Mouse (Mus musculus): ENCODE measurements around the gene Plcd3. TPM values are rescaled to one million over a fixed set of nuclear protein-coding genes. Genes with fewer than 3 reads are reported as not detected.

Plcd3 gene
- polyA plus RNA-seq, 1 experiment from 2014 or later, result 3.6 TPM

GRCm38 (mm10) chr11:103104469-103104868 lies 3.0 kb upstream of the Plcd3 start:
- no peak overlapping the region for H3K27ac ChIP-seq

DNA sequence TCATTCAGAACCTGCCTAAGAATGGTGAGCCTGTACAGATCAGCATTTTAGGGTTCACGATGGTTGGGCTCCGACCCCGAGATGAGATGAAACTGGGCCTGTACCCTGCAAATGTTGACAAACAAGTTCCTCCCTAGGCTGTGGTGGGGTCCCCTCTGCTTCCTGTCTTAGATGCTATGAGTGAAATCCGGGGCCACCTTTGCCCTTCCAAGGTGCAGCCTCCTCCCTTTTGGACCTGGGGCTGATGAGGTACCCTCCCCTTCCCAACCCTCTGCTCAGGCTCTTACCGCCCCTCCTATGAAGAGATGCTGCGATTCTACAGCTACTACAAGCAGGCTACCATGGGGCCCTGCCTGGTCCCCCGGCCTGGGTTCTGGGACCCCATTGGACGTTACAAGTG lies 2.2 kb upstream of the Plcd3 start:
- no peaks in the 10 kb centered on the region for H3K9me3 ChIP-seq
- H3K9ac ChIP-seq, result peak overlapping the region; percentile 47; the same call in 1 of the 2 replicates
- ATAC-seq (ENCODE audit: borderline replicate concordance, extremely low read depth, low FRiP score, low TSS enrichment), result no peak
- 52% methylated on average over 8 of the region's 8 CpGs for WGBS
- H3K4me1 ChIP-seq, result peaks cover 23% of the 10 kb centered on the region
- no peaks in the 10 kb centered on the region for H3K36me3 ChIP-seq
- peak overlapping the region; percentile 56 for H3K4me3 ChIP-seq
- H3K4me2 ChIP-seq, result peak overlapping the region; percentile 91
- H3K27me3 ChIP-seq, result peaks cover 25% of the 10 kb centered on the region
- H3K27ac ChIP-seq, result no peak overlapping the region

More at GRCm38 (mm10) chr11:103104469-103104868, 3.0 kb upstream of the Plcd3 start:
- no peak overlapping the region for H3K4me3 ChIP-seq
- H3K9me3 ChIP-seq, result no peaks in the 10 kb centered on the region
- H3K27me3 ChIP-seq, result peaks cover 25% of the 10 kb centered on the region
- no peaks in the 10 kb centered on the region for H3K36me3 ChIP-seq
- WGBS, result 68% methylated on average over 7 of the region's 7 CpGs
- H3K4me2 ChIP-seq, result no peak overlapping the region
- H3K9ac ChIP-seq, result no peak overlapping the region
- ATAC-seq (ENCODE audit: borderline replicate concordance, extremely low read depth, low FRiP score, low TSS enrichment), result no peak
- peaks cover 23% of the 10 kb centered on the region for H3K4me1 ChIP-seq

- Histone ChIP-seq H3K4me2 (peak overlapping the region; percentile 91), H3K36me3 (no peaks in the 10 kb centered on the region), H3K27ac (no peak overlapping the region), H3K27me3 (peaks cover 25% of the 10 kb centered on the region), H3K4me1 (peaks cover 24% of the 10 kb centered on the region), H3K4me3 (peak overlapping the region; percentile 56), H3K9me3 (no peaks in the 10 kb centered on the region), H3K9ac (peak overlapping the region; percentile 47)
- peak; percentile 89 for ATAC-seq (ENCODE audit: borderline replicate concordance, extremely low read depth, low FRiP score, low TSS enrichment)
- under 1% methylated on average over 35 of the region's 35 CpGs for WGBS
Measured at GRCm38 (mm10) chr11:103102725-103103349, 1.4 kb upstream of the Plcd3 start.

DNA sequence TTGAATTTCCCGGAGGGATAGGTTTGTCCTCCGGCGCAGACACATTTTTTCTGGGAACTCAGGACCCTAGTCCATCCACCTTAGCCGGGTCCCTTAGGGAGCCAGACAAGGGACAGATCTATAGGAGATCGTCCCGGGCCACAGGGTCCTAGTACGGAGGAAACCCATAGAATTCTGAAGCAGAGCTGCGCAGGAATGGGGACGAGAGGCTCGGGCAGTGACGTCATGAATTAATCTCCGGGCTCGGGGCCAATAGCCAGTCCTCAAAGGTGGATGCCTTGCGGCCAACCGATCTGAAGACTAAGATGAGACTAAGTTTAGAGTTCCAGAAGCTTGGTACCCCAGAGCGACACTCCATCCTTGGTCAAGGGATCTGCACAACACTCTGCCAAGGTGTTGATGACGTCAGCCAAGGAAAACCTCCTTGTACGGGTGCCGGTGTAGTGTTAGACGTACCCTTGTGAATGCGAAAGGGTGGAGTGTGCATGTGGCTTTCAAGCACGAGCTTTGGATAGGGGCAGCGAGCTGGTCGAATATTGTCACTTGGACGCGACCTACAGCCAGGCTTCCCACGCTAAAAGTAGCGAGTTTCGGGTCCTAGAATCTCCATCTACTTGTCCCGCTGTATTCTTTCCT lies 526 bp upstream of the Plcd3 start:
- Histone ChIP-seq H3K27ac (no peak overlapping the region), H3K4me3 (peak overlapping the region; percentile 56), H3K27me3 (peaks cover 25% of the 10 kb centered on the region), H3K9me3 (no peaks in the 10 kb centered on the region), H3K9ac (peak overlapping the region; percentile 58), H3K4me2 (peak overlapping the region; percentile 91), H3K4me1 (peaks cover 32% of the 10 kb centered on the region), H3K36me3 (no peaks in the 10 kb centered on the region)
- 2% methylated on average over 30 of the region's 30 CpGs for WGBS
- ATAC-seq (ENCODE audit: borderline replicate concordance, extremely low read depth, low FRiP score, low TSS enrichment), result peak; percentile 12; the same call in 1 of the 2 replicates

GRCm38 (mm10) chr11:103100361-103100760 lies 1.1 kb downstream of the Plcd3 start:
- WGBS, result 52% methylated on average over 8 of the region's 8 CpGs
- peaks cover 25% of the 10 kb centered on the region for H3K27me3 ChIP-seq
- no peak overlapping the region for H3K4me3 ChIP-seq
- no peaks in the 10 kb centered on the region for H3K36me3 ChIP-seq
- H3K9ac ChIP-seq, result no peak overlapping the region
- no peak overlapping the region for H3K27ac ChIP-seq
- no peak overlapping the region for H3K4me2 ChIP-seq
- H3K9me3 ChIP-seq, result no peaks in the 10 kb centered on the region
- peaks cover 38% of the 10 kb centered on the region for H3K4me1 ChIP-seq
- ATAC-seq (ENCODE audit: borderline replicate concordance, extremely low read depth, low FRiP score, low TSS enrichment), result no peak

DNA sequence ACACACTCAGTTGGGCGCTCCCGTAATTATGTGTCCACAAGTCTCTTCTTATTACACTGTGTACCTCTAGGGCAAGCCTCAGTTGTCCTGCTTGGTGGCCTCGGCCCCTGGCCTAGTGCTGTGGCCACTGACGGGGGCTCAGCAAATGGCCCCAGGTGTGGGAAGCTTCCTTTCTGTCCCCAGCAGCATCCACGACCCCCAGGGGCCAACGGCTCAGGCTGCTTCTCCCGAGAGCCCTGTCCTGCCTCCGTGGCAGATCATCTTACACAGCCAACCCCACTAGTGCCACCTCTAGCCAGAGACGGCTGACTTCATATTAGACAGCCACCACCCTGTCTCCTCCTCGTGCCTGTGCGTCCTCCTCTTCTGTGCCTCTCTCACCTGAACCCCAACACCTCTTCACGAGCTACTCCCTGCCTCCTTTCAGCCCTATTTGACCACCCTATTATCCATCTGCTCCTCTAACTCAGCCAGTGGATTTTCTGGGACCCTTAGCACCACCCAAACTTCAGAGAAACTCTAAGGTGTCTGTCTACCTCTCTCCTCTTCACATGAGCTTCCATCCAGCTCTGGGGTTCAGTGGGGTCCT lies 2.0 kb downstream of the Plcd3 start:
- H3K4me2 ChIP-seq, result no peak overlapping the region
- peaks cover 25% of the 10 kb centered on the region for H3K27me3 ChIP-seq
- no peak for ATAC-seq (ENCODE audit: borderline replicate concordance, extremely low read depth, low FRiP score, low TSS enrichment)
- H3K36me3 ChIP-seq, result no peaks in the 10 kb centered on the region
- peaks cover 40% of the 10 kb centered on the region for H3K4me1 ChIP-seq
- no peak overlapping the region for H3K9ac ChIP-seq
- no peaks in the 10 kb centered on the region for H3K9me3 ChIP-seq
- no peak overlapping the region for H3K27ac ChIP-seq
- 50% methylated on average over 12 of the region's 12 CpGs for WGBS
- H3K4me3 ChIP-seq, result no peak overlapping the region

GRCm38 (mm10) chr11:103098531-103099190 lies 2.8 kb downstream of the Plcd3 start:
- H3K9me3 ChIP-seq, result no peaks in the 10 kb centered on the region
- H3K27ac ChIP-seq, result no peak overlapping the region
- H3K36me3 ChIP-seq, result no peaks in the 10 kb centered on the region
- H3K4me3 ChIP-seq, result no peak overlapping the region
- H3K4me2 ChIP-seq, result no peak overlapping the region
- no peak for ATAC-seq (ENCODE audit: borderline replicate concordance, extremely low read depth, low FRiP score, low TSS enrichment)
- WGBS, result 66% methylated on average over 11 of the region's 11 CpGs
- no peak overlapping the region for H3K9ac ChIP-seq
- peaks cover 22% of the 10 kb centered on the region for H3K27me3 ChIP-seq
- H3K4me1 ChIP-seq, result peaks cover 46% of the 10 kb centered on the region

- peaks cover 19% of the 10 kb centered on the region for H3K27me3 ChIP-seq
- peaks cover 35% of the 10 kb centered on the region for H3K4me1 ChIP-seq
- WGBS, result 13% methylated on average over 22 of the region's 22 CpGs
- 0 out of 2 replicates have a peak, but pooled peaks have one; percentile 32 for ATAC-seq (ENCODE audit: borderline replicate concordance, extremely low read depth, low FRiP score, low TSS enrichment)
- H3K36me3 ChIP-seq, result no peaks in the 10 kb centered on the region
- peak overlapping the region; percentile 66 for H3K27ac ChIP-seq
- H3K4me2 ChIP-seq, result peak overlapping the region; percentile 47
- H3K4me3 ChIP-seq, result peak overlapping the region; percentile 8
- no peaks in the 10 kb centered on the region for H3K9me3 ChIP-seq
- H3K9ac ChIP-seq, result no peak overlapping the region
Measured at GRCm38 (mm10) chr11:103096979-103097894, 4.2 kb downstream of the Plcd3 start.

GRCm38 (mm10) chr11:103095801-103096200 lies 5.7 kb downstream of the Plcd3 start:
- ATAC-seq (ENCODE audit: borderline replicate concordance, extremely low read depth, low FRiP score, low TSS enrichment), result no peak
- Histone ChIP-seq H3K27me3 (peaks cover 7% of the 10 kb centered on the region; the same call in 1 of the 2 replicates), H3K4me1 (peaks cover 23% of the 10 kb centered on the region), H3K9me3 (no peaks in the 10 kb centered on the region), H3K36me3 (no peaks in the 10 kb centered on the region), H3K27ac (no peak overlapping the region), H3K9ac (no peak overlapping the region), H3K4me2 (no peak overlapping the region), H3K4me3 (no peak overlapping the region)
- WGBS, result 86% methylated on average over 6 of the region's 6 CpGs

GRCm38 (mm10) chr11:103095107-103095670 lies 6.3 kb downstream of the Plcd3 start:
- Histone ChIP-seq H3K36me3 (no peaks in the 10 kb centered on the region), H3K27me3 (peaks cover under 1% of the 10 kb centered on the region; the same call in 1 of the 2 replicates), H3K4me1 (peaks cover 23% of the 10 kb centered on the region), H3K9me3 (no peaks in the 10 kb centered on the region), H3K9ac (no peak overlapping the region), H3K27ac (no peak overlapping the region), H3K4me3 (no peak overlapping the region), H3K4me2 (no peak overlapping the region)
- 77% methylated on average over 9 of the region's 9 CpGs for WGBS
- no peak for ATAC-seq (ENCODE audit: borderline replicate concordance, extremely low read depth, low FRiP score, low TSS enrichment)
